Mouse (Mus musculus): Measurements from ENCODE around the gene 1110051M20Rik. TPM values are rescaled to one million over a fixed set of nuclear protein-coding genes. Genes with fewer than 3 reads are reported as not detected.
A peak's percentile ranks its signal among the peaks of the same experiment; 100 is the strongest.

The 1110051M20Rik gene
- polyA plus RNA-seq, 2 experiments, result 34.9 to 50.6 TPM

DNA sequence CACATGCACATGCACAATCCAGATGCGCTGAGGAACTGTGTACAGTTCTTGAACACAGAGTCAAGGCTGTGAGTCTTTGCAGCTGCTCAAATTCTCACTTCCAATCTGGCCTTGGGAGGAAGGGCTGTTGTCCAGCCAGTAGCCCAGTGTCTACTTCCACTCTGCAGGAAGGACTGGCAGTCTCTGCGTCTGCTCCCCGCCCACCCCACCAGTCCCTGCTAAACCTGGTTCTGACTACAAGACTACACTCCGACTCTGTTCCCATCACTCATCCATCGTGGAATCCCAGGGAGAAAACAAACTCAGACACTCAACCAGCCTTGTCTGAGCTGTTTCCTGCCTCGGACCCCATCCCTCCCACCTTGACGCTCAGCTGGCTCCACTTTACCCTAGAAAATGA is 31.3 kb upstream of the 1110051M20Rik start:
- no peak for TF ChIP-seq POLR2A (IDR thresholded peaks at IDR 0.05; ENCODE audit: borderline replicate concordance, extremely low read depth, insufficient read depth, insufficient read length)
- Histone ChIP-seq H3K4me1 (ENCODE audit: control insufficient read depth, insufficient read depth, low read length) (no peaks in the 10 kb centered on the region), H3K27ac (replicated peaks; ENCODE audit: low read depth, low read length) (no peak overlapping the region), H3K9ac (ENCODE audit: low read depth, low read length, severe bottlenecking) (no peak overlapping the region), H3K36me3 (ENCODE audit: control insufficient read depth, insufficient read depth, low read length) (peaks cover 79% of the 10 kb centered on the region), H3K9me3 (ENCODE audit: control insufficient read depth, low read length) (no peaks in the 10 kb centered on the region), H3K4me3 (replicated peaks; ENCODE audit: low read length) (no peak overlapping the region), H3K4me2 (replicated peaks; ENCODE audit: low read depth, low read length, severe bottlenecking) (no peak overlapping the region), H3K27me3 (ENCODE audit: control insufficient read depth, insufficient read depth, low read length) (no peaks in the 10 kb centered on the region)
- no peak for DNase-seq (ENCODE audit: low spot score)
- ATAC-seq (ENCODE audit: low FRiP score, low read depth), result no peak
- WGBS, result 71% methylated on average over 7 of the region's 7 CpGs

DNA sequence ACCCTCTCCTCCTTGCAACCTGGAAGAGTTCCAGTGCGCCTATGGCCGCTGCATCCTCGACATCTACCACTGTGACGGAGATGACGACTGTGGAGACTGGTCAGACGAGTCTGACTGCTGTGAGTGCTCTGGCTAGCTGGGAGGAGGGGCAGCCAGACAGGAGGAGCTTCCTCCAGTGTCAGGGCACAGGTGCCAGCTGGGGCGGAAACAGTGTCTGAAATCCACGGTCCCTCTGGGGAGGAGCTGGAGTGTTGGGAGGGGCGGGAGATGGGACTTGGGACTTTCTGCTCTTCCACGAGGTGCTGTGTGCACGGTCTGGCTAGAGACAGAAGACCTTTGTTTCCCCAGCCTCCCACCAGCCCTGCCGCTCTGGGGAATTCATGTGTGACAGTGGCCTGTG is 29.9 kb upstream of the 1110051M20Rik start:
- Histone ChIP-seq H3K4me2 (replicated peaks; ENCODE audit: low read depth, low read length, severe bottlenecking) (no peak overlapping the region), H3K36me3 (ENCODE audit: control insufficient read depth, insufficient read depth, low read length) (peaks cover 67% of the 10 kb centered on the region)

DNA sequence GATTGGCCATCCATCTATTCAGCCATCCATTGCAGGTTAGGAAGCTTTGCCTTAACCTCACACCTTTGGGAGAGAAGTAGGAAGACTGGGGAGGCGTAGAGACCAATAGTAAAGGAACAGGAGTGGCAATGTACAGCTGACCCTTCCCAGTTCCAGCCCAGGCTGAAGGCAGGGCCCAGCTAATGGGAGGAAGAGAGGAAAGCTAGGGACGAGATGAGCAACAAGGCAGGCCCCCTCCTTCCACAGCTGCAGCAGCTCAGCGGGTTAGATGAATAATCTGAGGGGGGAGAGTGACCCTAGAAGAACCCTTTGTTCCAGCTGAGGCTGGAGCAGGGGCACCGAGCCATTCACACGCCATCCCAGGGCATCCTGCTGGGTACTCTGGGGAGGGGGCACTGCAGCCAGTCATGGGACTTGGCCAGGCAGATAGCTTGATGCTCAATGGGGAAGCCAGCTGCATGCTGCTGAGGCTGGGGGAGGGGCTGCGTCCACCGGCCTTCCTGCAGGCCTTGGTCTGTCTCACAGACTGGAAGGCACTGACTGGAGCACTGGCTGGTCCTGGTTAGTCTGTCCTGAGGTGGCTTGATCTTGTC is 25.6 kb upstream of the 1110051M20Rik start:
- Histone ChIP-seq H3K4me1 (ENCODE audit: control insufficient read depth, insufficient read depth, low read length) (peaks cover 7% of the 10 kb centered on the region), H3K27me3 (ENCODE audit: control insufficient read depth, insufficient read depth, low read length) (no peaks in the 10 kb centered on the region), H3K4me3 (replicated peaks; ENCODE audit: low read length) (no peak overlapping the region), H3K4me2 (replicated peaks; ENCODE audit: low read depth, low read length, severe bottlenecking) (no peak overlapping the region), H3K9ac (ENCODE audit: low read depth, low read length, severe bottlenecking) (no peak overlapping the region), H3K36me3 (ENCODE audit: control insufficient read depth, insufficient read depth, low read length) (peaks cover 28% of the 10 kb centered on the region), H3K9me3 (ENCODE audit: control insufficient read depth, low read length) (no peaks in the 10 kb centered on the region), H3K27ac (replicated peaks; ENCODE audit: low read depth, low read length) (no peak overlapping the region)
- DNase-seq (ENCODE audit: low spot score) (no peak), ATAC-seq (ENCODE audit: low FRiP score, low read depth) (no peak)
- TF ChIP-seq POLR2A (IDR thresholded peaks at IDR 0.05; ENCODE audit: borderline replicate concordance, extremely low read depth, insufficient read depth, insufficient read length), result no peak
- 44% methylated on average over 7 of the region's 7 CpGs for WGBS

More for the DNA sequence above, 29.9 kb upstream of the 1110051M20Rik start:
- 66% methylated on average over 12 of the region's 12 CpGs for WGBS
- no peak overlapping the region for H3K9ac ChIP-seq (ENCODE audit: low read depth, low read length, severe bottlenecking)
- no peaks in the 10 kb centered on the region for H3K27me3 ChIP-seq (ENCODE audit: control insufficient read depth, insufficient read depth, low read length)
- no peaks in the 10 kb centered on the region for H3K4me1 ChIP-seq (ENCODE audit: control insufficient read depth, insufficient read depth, low read length)
- no peak overlapping the region for H3K4me3 ChIP-seq (replicated peaks; ENCODE audit: low read length)
- no peak for ATAC-seq (ENCODE audit: low FRiP score, low read depth)
- H3K27ac ChIP-seq (replicated peaks; ENCODE audit: low read depth, low read length), result no peak overlapping the region
- no peaks in the 10 kb centered on the region for H3K9me3 ChIP-seq (ENCODE audit: control insufficient read depth, low read length)
- no peak for DNase-seq (ENCODE audit: low spot score)
- no peak for TF ChIP-seq POLR2A (IDR thresholded peaks at IDR 0.05; ENCODE audit: borderline replicate concordance, extremely low read depth, insufficient read depth, insufficient read length)

DNA sequence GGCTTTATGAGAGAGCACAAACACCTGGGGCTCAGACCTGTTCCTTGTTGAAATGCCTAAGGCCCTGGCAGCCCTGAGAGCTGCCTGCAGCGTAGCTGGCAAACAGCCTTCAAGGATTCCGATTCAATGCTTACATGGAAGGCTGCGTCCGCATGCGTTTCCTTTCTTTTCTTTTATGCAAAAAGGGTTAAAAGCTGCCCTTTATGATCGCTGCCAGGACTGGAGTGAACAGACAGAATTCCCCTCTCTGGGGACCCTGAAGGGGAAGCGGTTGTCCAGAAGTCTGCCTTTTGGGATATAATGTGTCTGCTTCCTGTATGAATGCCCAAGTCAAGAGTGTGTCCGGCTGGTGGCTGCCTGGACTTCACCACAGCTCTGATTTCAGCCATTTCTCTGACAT is 23.1 kb upstream of the 1110051M20Rik start:
- ATAC-seq (ENCODE audit: low FRiP score, low read depth) (no peak), DNase-seq (ENCODE audit: low spot score) (no peak)
- no peaks in the 10 kb centered on the region for H3K27me3 ChIP-seq (ENCODE audit: control insufficient read depth, insufficient read depth, low read length)
- H3K36me3 ChIP-seq (ENCODE audit: control insufficient read depth, insufficient read depth, low read length), result peaks cover 4% of the 10 kb centered on the region; the same call in 1 of the 2 replicates
- 64% methylated on average over 8 of the region's 8 CpGs for WGBS
- no peak for TF ChIP-seq POLR2A (IDR thresholded peaks at IDR 0.05; ENCODE audit: borderline replicate concordance, extremely low read depth, insufficient read depth, insufficient read length)
- H3K9me3 ChIP-seq (ENCODE audit: control insufficient read depth, low read length), result no peaks in the 10 kb centered on the region
- H3K9ac ChIP-seq (ENCODE audit: low read depth, low read length, severe bottlenecking), result no peak overlapping the region
- H3K4me2 ChIP-seq (replicated peaks; ENCODE audit: low read depth, low read length, severe bottlenecking), result no peak overlapping the region; the same call in 1 of the 2 replicates
- no peak overlapping the region for H3K4me3 ChIP-seq (replicated peaks; ENCODE audit: low read length)
- peaks cover 13% of the 10 kb centered on the region for H3K4me1 ChIP-seq (ENCODE audit: control insufficient read depth, insufficient read depth, low read length)
- H3K27ac ChIP-seq (replicated peaks; ENCODE audit: low read depth, low read length), result peak overlapping the region; percentile 16; the same call in 1 of the 2 replicates

DNA sequence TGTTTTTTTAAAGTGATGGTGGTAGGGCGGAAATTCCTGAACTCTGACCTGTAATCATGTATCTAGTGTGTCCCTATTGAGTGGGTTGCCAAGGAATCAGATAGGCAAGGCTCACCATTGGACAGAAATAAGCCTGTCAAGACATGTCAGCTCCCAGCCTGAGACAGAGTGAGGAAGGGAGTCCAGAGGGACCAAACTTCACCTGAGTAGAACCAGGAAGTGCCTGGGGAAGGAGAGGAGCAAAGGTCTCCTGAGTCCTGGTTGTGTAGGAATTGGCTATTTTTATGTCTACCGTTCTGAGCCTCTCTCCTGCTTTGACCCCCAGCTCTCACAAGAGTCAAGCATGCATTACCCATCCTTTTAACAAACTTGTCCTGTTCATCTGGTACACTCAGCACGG is 21.4 kb upstream of the 1110051M20Rik start:
- Histone ChIP-seq H3K9ac (ENCODE audit: low read depth, low read length, severe bottlenecking) (no peak overlapping the region), H3K27ac (replicated peaks; ENCODE audit: low read depth, low read length) (no peak overlapping the region), H3K9me3 (ENCODE audit: control insufficient read depth, low read length) (no peaks in the 10 kb centered on the region), H3K4me1 (ENCODE audit: control insufficient read depth, insufficient read depth, low read length) (peaks cover 28% of the 10 kb centered on the region), H3K27me3 (ENCODE audit: control insufficient read depth, insufficient read depth, low read length) (no peaks in the 10 kb centered on the region), H3K36me3 (ENCODE audit: control insufficient read depth, insufficient read depth, low read length) (no peaks in the 10 kb centered on the region), H3K4me3 (replicated peaks; ENCODE audit: low read length) (no peak overlapping the region), H3K4me2 (replicated peaks; ENCODE audit: low read depth, low read length, severe bottlenecking) (no peak overlapping the region)
- TF ChIP-seq POLR2A (IDR thresholded peaks at IDR 0.05; ENCODE audit: borderline replicate concordance, extremely low read depth, insufficient read depth, insufficient read length), result no peak
- 81% methylated on average over 3 of the region's 3 CpGs for WGBS
- no peak for ATAC-seq (ENCODE audit: low FRiP score, low read depth)
- DNase-seq (ENCODE audit: low spot score), result no peak
